Mouse (Mus musculus) embryonic facial prominence, embryonic 11.5 days (tissue): Measurements from ENCODE around the gene Rprml. TPM values are rescaled to one million over a fixed set of nuclear protein-coding genes. Genes with fewer than 3 reads are reported as not detected.

Experiments used
- polyA plus RNA-seq: library from polyadenylated mRNA; unstranded; fragments of >200 nt; fragmentation: Nextera tagmentation; extraction: Ambion mirVana; gene quantifications from 2 replicates; pipeline ENCODE4 v1.2.1, GENCODE M21; 2014

Gene Rprml
- polyA plus RNA-seq, 1 experiment from 2014 or later = 0.35 TPM

Other genes starting within 250 kb of the Rprml start
- gene Plekhm1, start 236.9 kb upstream of the Rprml start, polyA plus RNA-seq = 5.2 and 5.9 TPM in 2 replicates
- not detected in 2 replicates for gene Lrrc37a, start 145.0 kb upstream of the Rprml start, polyA plus RNA-seq
- not detected in 2 replicates for gene Gm884, start 28.4 kb upstream of the Rprml start, polyA plus RNA-seq
- not detected in 2 replicates for gene Lyzl6, start 10.7 kb upstream of the Rprml start, polyA plus RNA-seq
- 86.7 and 89.9 TPM in 2 replicates for gene Gosr2, start 48.3 kb downstream of the Rprml start, polyA plus RNA-seq
- gene Wnt9b, start 100.3 kb downstream of the Rprml start, polyA plus RNA-seq = 2.1 and 3.9 TPM in 2 replicates
- gene Wnt3, start 124.6 kb downstream of the Rprml start, polyA plus RNA-seq = 4.7 and 5.3 TPM in 2 replicates